Comparison of ENCODE assay signal across 9 mouse cellular contexts in genomic region chr13:41017832-41018231, GRCm38 (mm10). TPM values are rescaled to one million over a fixed set of nuclear protein-coding genes. Genes with fewer than 3 reads are reported as not detected.
A peak's percentile ranks its signal among the peaks of the same experiment; 100 is the strongest.
DNase-seq lines count a peak whose midpoint lies in the region; ATAC-seq and TF ChIP-seq lines count a peak whose summit lies in the region.
"Had no signal": no experiment of that assay in that cellular context is flagged by ENCODE, and none has a peak within 500 bp of the region (broad histone marks: within the 10 kb centered on the region; RNA-seq: fewer than 3 reads in every experiment).

No protein-coding gene starts in this region.

- H3K4me1 ChIP-seq in forebrain, embryonic 10.5 days, result peaks cover 21% of the 10 kb centered on the region
- peaks cover 9% of the 10 kb centered on the region for H3K4me1 ChIP-seq in forebrain, postnatal 0 days (ENCODE audit: insufficient read depth)
- H3K4me1 ChIP-seq in lung, embryonic 16.5 days (replicated peaks; ENCODE audit: control insufficient read depth, insufficient read depth, low read length), result peaks cover 11% of the 10 kb centered on the region
- peaks cover 22% of the 10 kb centered on the region for H3K4me1 ChIP-seq in hindbrain, embryonic 13.5 days (replicated peaks)
- peaks cover 38% of the 10 kb centered on the region for H3K4me1 ChIP-seq in liver, postnatal 0 days (ENCODE audit: insufficient read depth)

- no peak for ATAC-seq in forebrain, postnatal 0 days
- ATAC-seq in lung, embryonic 16.5 days (ENCODE audit: low read depth), result no peak
- no peak for ATAC-seq in hindbrain, embryonic 13.5 days (ENCODE audit: low FRiP score)
- peak; percentile 69 for ATAC-seq in liver, postnatal 0 days

- no peak overlapping the region for H3K4me2 ChIP-seq in forebrain, postnatal 0 days (ENCODE audit: low read depth)
- peak overlapping the region; percentile 75; the same call in 1 of the 2 replicates for H3K4me2 ChIP-seq in lung, embryonic 16.5 days (ENCODE audit: low read depth, low read length)
- H3K4me2 ChIP-seq in hindbrain, embryonic 13.5 days, result peak overlapping the region; percentile 63
- H3K4me2 ChIP-seq in liver, postnatal 0 days (ENCODE audit: low read depth, low read length), result peak overlapping the region; percentile 71

- peaks cover 72% of the 10 kb centered on the region for H3K36me3 ChIP-seq in forebrain, embryonic 10.5 days (replicated peaks)
- peaks cover 16% of the 10 kb centered on the region for H3K36me3 ChIP-seq in forebrain, postnatal 0 days (ENCODE audit: insufficient read depth)
- H3K36me3 ChIP-seq in lung, embryonic 16.5 days (ENCODE audit: control insufficient read depth, insufficient read depth, low read length), result peaks cover 9% of the 10 kb centered on the region
- peaks cover 53% of the 10 kb centered on the region for H3K36me3 ChIP-seq in hindbrain, embryonic 13.5 days
- H3K36me3 ChIP-seq in liver, postnatal 0 days (replicated peaks; ENCODE audit: insufficient read depth, low read length), result peaks cover 52% of the 10 kb centered on the region

- no peaks in the 10 kb centered on the region for H3K27me3 ChIP-seq in forebrain, embryonic 10.5 days (ENCODE audit: poor library complexity, severe bottlenecking)
- H3K27me3 ChIP-seq in forebrain, postnatal 0 days (ENCODE audit: insufficient read depth, low read length), result no peaks in the 10 kb centered on the region
- no peaks in the 10 kb centered on the region for H3K27me3 ChIP-seq in lung, embryonic 16.5 days (ENCODE audit: control insufficient read depth, insufficient read depth, low read depth, low read length)
- no peaks in the 10 kb centered on the region for H3K27me3 ChIP-seq in hindbrain, embryonic 13.5 days
- H3K27me3 ChIP-seq in liver, postnatal 0 days (ENCODE audit: insufficient read depth, low read length), result no peaks in the 10 kb centered on the region
- H3K27me3 ChIP-seq: neural tube, embryonic 12.5 days had no signal

- H3K9me3 ChIP-seq in forebrain, embryonic 10.5 days, result no peaks in the 10 kb centered on the region
- no peaks in the 10 kb centered on the region for H3K9me3 ChIP-seq in forebrain, postnatal 0 days (ENCODE audit: low read length)
- no peaks in the 10 kb centered on the region for H3K9me3 ChIP-seq in lung, embryonic 16.5 days (ENCODE audit: control insufficient read depth, low read length)
- H3K9me3 ChIP-seq in hindbrain, embryonic 13.5 days, result no peaks in the 10 kb centered on the region
- no peaks in the 10 kb centered on the region for H3K9me3 ChIP-seq in liver, postnatal 0 days (ENCODE audit: low read length)
- H3K9me3 ChIP-seq: neural tube, embryonic 12.5 days had no signal

- no peak for TF ChIP-seq CTCF in forebrain, postnatal 0 days (IDR thresholded peaks at IDR 0.05; ENCODE audit: low read depth)
- no peak for TF ChIP-seq CTCF in liver, postnatal 0 days (IDR thresholded peaks at IDR 0.05; ENCODE audit: low read depth)

- H3K4me3 ChIP-seq in forebrain, embryonic 10.5 days, result no peak overlapping the region
- H3K4me3 ChIP-seq in forebrain, postnatal 0 days (ENCODE audit: low read depth, low read length), result no peak overlapping the region
- H3K4me3 ChIP-seq in lung, embryonic 16.5 days (ENCODE audit: low read length), result no peak overlapping the region
- no peak overlapping the region for H3K4me3 ChIP-seq in hindbrain, embryonic 13.5 days
- peak overlapping the region; percentile 70 for H3K4me3 ChIP-seq in liver, postnatal 0 days (ENCODE audit: low read depth, low read length)

- H3K9ac ChIP-seq in forebrain, postnatal 0 days, result no peak overlapping the region
- H3K9ac ChIP-seq in lung, embryonic 16.5 days (ENCODE audit: low read length), result no peak overlapping the region
- H3K9ac ChIP-seq in hindbrain, embryonic 13.5 days, result peak overlapping the region; percentile 74; the same call in 1 of the 2 replicates
- H3K9ac ChIP-seq in liver, postnatal 0 days (replicated peaks), result peak overlapping the region; percentile 81

- 92% methylated on average over 4 of the region's 4 CpGs for WGBS in forebrain, embryonic 10.5 days
- 81% methylated on average over 4 of the region's 4 CpGs for WGBS in forebrain, postnatal 0 days
- whole genome bisulfite sequencing in lung, embryonic 16.5 days, result 71% methylated on average over 4 of the region's 4 CpGs
- 86% methylated on average over 4 of the region's 4 CpGs for WGBS in hindbrain, embryonic 13.5 days
- WGBS in liver, postnatal 0 days (ENCODE audit: insufficient replicate concordance), result 54% methylated on average over 4 of the region's 4 CpGs

- H3K27ac ChIP-seq in forebrain, embryonic 10.5 days, result peak overlapping the region; percentile 91
- H3K27ac ChIP-seq in forebrain, postnatal 0 days (ENCODE audit: low read depth, low read length), result no peak overlapping the region
- H3K27ac ChIP-seq in lung, embryonic 16.5 days (ENCODE audit: low read length), result no peak overlapping the region
- no peak overlapping the region for H3K27ac ChIP-seq in hindbrain, embryonic 13.5 days
- peak overlapping the region; percentile 94 for H3K27ac ChIP-seq in liver, postnatal 0 days (ENCODE audit: low read depth)
- H3K27ac ChIP-seq: neural tube, embryonic 12.5 days had no signal

- DNase-seq in forebrain, embryonic 10.5 days (ENCODE audit: extremely low spot score, low spot score), result no peak
- DNase-seq in forebrain, postnatal 0 days, result no peak
- DNase-seq in lung, postnatal 14 days, result no peak
- DNase-seq in liver, postnatal 0 days, result peak; percentile 33
- no peak for DNase-seq in layer of hippocampus, adult 9-11 months
- no peak for DNase-seq in natural killer cell, adult 2 months (ENCODE audit: low spot score in 2 of 2)

- peak; percentile 98 for TF ChIP-seq EP300 in liver, postnatal 0 days (IDR thresholded peaks at IDR 0.05; ENCODE audit: low read depth)

RNA-seq across cellular contexts. Expression of gene Tmem14c, which starts 1.7 kb away (rescaled TPM):
- polyA plus RNA-seq in forebrain, embryonic 10.5 days (2016; fragmentation: Nextera tagmentation; extraction: Ambion mirVana), result 223 and 224 TPM in 2 replicates
- 43.2 and 53.2 TPM in 2 replicates for total RNA-seq in forebrain, postnatal 0 days (2014; rRNA removed)
- 121 and 127 TPM in 2 replicates for polyA plus RNA-seq in forebrain, postnatal 0 days (2015; fragmentation: Nextera tagmentation; extraction: Ambion mirVana)
- polyA plus RNA-seq in lung, embryonic 16.5 days (2015; fragmentation: Nextera tagmentation; extraction: Ambion mirVana), result 204 and 223 TPM in 2 replicates
- polyA plus RNA-seq in hindbrain, embryonic 13.5 days (2015; fragmentation: Nextera tagmentation; extraction: Ambion mirVana), result 132 and 137 TPM in 2 replicates
- polyA plus RNA-seq in liver, postnatal 0 days (2015; fragmentation: Nextera tagmentation; extraction: Ambion mirVana), result 383 and 408 TPM in 2 replicates

RNA-seq across cellular contexts. Expression of gene Pak1ip1, which starts 17.0 kb away (rescaled TPM):
- polyA plus RNA-seq in forebrain, embryonic 10.5 days (2016; fragmentation: Nextera tagmentation; extraction: Ambion mirVana), result 87.6 and 87.9 TPM in 2 replicates
- total RNA-seq in forebrain, postnatal 0 days (2014; rRNA removed), result 42.9 and 45.9 TPM in 2 replicates
- polyA plus RNA-seq in forebrain, postnatal 0 days (2015; fragmentation: Nextera tagmentation; extraction: Ambion mirVana), result 49.4 and 52.5 TPM in 2 replicates
- polyA plus RNA-seq in lung, embryonic 16.5 days (2015; fragmentation: Nextera tagmentation; extraction: Ambion mirVana), result 60.6 and 62.2 TPM in 2 replicates
- 66.3 and 68.8 TPM in 2 replicates for polyA plus RNA-seq in hindbrain, embryonic 13.5 days (2015; fragmentation: Nextera tagmentation; extraction: Ambion mirVana)
- polyA plus RNA-seq in liver, postnatal 0 days (2015; fragmentation: Nextera tagmentation; extraction: Ambion mirVana), result 43.1 and 45.8 TPM in 2 replicates

Comparison
In these comparisons a context has a peak if more than half of its experiments do, and no peak if none do; other contexts are left out.
1. H3K27ac ChIP-seq: peak in forebrain, embryonic 10.5 days (single experiment) and liver, postnatal 0 days (single experiment); none in forebrain, postnatal 0 days (single experiment), lung, embryonic 16.5 days (single experiment) and hindbrain, embryonic 13.5 days (single experiment).
2. H3K9ac ChIP-seq: peak in hindbrain, embryonic 13.5 days (single experiment) and liver, postnatal 0 days (single experiment); none in forebrain, postnatal 0 days (single experiment) and lung, embryonic 16.5 days (single experiment).